Mouse (Mus musculus): ENCODE results near the gene Tkt.

- TF ChIP-seq POLR2A (IDR thresholded peaks at IDR 0.05; ENCODE audit: control insufficient read depth, extremely low read depth, insufficient read depth, low read length, poor library complexity) (no peak), CTCF (IDR thresholded peaks at IDR 0.05; ENCODE audit: borderline replicate concordance, control insufficient read depth, extremely low read depth, insufficient read depth, low read length, poor library complexity) (no peak)
These were observed 31.0 kb downstream of the Tkt start for GRCm38 (mm10) chr14:30579180-30579579.

All from thymus, adult 2 months (tissue).